Mouse (Mus musculus) brain, embryonic 18.5 days (tissue): ENCODE results near the gene Krt19.

Experiments used
- DNase-seq: peaks from one replicate; pipeline ENCODE4 v3.0.0-alpha.2; 2012; ENCODE audit warnings: low read depth, low spot score

Gene Krt19

GRCm38 (mm10) chr11:100137693-100138092 is 10.8 kb downstream of the Krt19 start:
- no peak for DNase-seq

DNA sequence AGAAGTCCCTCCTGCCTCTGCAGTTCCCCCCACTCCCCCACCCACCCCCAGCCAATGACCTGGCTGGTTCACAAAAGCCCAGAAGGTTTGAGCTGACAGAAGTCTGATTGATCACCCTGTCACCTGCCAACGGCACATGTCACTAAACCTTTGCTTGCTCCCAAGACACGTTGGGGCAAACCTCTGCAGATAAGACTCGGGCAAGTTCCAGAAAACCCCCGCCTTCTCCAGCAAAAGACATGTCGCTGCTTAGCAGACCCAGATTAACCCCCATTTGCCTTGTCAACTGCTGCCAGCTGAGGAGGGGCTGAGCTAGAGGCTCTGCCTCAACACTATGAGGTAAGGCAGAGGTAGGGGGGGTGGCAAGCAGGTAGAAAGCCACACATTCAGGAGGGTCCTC is 11.9 kb downstream of the Krt19 start:
- DNase-seq, result no peak

DNA sequence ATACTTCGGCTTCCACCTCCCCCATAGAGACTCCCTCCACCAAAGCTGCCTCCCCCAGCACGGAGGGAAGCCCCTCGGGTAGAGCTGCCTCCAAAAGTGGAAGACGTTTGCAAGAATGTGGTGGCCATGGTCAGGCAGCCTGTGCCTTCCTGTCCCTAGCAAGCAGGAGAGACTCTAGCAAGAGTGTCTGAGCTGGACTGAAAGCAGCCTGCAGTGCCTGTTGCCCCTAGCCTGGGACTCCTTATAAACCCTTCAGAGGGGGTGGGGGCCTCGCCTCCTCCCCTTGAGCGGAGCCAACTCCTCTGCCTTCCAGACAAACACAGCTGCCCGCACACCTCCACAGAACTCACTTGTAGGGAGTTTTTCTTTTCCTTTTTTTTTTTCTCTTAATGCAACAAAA is 12.7 kb downstream of the Krt19 start, which contains the start of gene Krt15:
Krt15 (minus strand) TSS at position 198 of the 400 bp plus-strand sequence.
- no peak for DNase-seq

DNA sequence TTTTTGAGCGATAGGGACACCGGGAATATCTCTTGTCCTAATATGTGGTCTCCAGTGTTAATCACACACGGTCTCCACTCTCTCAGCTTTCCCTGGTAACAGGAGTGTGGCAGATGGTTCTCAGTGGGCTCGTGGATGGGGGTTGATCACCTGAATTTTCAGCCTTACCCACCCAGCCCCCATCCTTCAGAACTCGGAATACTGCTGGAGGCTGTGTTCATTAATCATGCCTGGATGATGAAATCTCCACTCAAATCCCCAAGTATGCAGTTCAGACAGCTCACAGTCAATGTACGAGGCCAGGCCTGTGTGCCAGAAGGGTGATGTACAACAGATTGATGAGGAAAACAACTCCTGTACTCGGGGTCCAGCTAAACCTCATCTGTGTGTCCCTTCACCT is 23.6 kb downstream of the Krt19 start:
- DNase-seq, result no peak

DNA sequence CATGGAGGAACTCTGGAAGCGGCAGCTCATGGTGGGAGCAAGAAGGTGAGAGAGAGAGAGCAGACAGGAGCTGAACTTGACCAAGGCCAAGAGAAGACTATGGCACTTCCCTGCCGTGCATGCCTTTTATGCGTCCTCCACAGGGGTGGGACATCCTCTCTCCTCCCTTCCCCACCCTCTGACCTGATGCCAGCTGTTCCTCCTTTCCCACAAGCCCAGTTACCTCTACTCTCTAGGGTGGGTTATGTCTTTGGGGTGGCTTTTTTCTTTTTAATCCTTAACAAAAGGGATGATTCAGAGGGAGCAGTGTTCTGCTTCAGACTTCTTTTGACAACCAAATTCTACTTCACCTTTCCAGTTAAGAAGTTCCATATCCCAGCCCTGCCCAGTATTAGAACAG is 27.0 kb downstream of the Krt19 start, which contains the start of gene Krt13:
Krt13 (minus strand) TSS at position 101 of the 400 bp plus-strand sequence.
- no peak for DNase-seq

DNA sequence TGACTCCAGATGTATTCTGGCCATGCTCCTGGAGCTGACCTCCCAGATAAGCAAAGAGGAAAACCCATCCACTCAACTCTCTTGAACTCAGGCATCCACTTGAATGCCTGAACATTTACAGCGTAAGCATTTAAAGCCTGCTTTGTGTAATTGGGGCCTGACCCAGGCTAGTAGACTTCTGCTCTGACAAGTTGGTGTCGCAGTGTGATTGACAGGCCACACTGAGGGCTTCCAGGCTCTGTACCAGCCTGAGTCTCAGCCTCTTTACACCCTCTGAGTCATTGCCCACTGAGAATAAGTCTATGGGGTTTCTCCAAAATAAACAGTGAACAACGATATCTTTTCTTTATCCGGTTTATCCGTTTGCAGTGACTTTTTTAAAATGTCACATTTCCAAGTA is 28.1 kb downstream of the Krt19 start:
- no peak for DNase-seq

GRCm38 (mm10) chr11:100113742-100114029 is 34.8 kb downstream of the Krt19 start:
- no peak for DNase-seq

DNA sequence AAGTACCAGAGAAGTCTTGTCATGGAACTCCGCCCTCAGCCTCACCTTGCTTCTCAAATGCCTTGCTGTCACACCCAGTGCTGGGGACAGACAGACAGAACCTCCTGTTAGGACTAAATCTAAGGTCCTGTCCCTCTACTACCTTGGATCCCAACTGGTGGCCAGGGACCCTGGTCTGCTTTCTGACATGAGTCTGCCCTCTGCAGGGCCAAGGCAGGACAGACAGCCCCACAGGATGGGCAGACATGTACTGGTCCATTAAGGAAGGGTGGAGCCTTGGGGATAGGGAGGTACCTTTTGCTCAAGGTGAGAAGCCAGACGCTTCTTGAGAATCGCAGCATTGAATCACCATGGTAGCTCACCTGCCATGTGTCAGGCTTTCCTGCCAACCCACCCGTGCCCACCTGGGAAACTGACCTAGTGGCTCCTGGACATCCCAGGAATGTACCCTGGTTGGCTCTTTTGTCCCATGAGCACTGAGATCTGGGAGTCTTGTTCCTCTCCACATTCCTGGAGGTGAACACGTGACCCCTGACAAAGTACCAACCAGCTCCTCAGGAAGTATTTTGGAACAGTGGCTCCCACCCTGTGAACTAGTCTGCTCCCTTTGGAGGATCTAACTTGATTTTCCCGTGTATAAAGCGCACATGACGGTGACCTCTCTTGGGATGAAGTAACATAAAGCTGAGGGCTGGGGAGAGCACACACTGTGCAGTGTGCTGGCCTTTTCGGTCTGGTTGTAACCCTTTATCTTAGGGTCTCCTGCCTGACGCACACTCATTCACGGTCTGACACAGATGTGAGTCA is 35.3 kb downstream of the Krt19 start:
- no peak for DNase-seq

GRCm38 (mm10) chr11:100105576-100106122 is 42.8 kb downstream of the Krt19 start, which contains the start of gene Krt36:
Krt36 (minus strand) TSS chr11:100105626.
- DNase-seq, result no peak

DNA sequence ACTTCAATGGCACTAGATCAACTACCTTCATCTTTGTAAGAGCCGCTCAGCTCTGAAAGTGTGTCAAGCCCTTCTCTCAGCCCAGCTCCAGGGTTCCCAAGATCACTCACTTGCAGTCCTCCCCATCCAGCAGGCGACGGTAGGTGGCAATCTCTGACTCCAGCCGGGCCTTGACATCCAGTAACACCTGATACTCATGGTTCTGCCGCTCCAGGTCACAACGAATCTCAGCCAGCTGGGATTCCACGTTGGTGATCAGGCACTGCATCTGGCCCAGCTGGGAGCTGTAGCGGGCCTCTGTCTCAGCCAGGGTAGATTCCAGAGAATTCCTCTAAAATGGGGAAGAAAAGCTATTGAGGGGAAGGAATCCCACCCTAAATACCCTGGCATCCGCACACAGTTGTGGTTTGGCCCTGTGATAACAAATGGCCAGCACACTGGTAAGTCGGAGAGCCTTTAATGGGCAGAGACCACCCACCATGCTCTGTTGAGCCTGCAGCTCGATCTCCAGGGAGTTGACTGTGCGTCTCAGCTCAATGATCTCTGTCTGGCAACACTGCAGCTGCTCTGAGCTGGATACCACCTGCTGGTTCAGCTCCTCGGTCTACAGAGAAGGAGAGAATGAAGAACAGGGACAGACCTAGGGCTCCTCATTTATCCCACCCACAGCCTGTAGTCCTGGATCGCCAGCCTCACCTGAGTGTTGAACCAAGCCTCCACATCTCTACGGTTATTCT is 45.6 kb downstream of the Krt19 start:
- no peak for DNase-seq

GRCm38 (mm10) chr11:100100391-100100790 is 48.1 kb downstream of the Krt19 start:
- no peak for DNase-seq

DNA sequence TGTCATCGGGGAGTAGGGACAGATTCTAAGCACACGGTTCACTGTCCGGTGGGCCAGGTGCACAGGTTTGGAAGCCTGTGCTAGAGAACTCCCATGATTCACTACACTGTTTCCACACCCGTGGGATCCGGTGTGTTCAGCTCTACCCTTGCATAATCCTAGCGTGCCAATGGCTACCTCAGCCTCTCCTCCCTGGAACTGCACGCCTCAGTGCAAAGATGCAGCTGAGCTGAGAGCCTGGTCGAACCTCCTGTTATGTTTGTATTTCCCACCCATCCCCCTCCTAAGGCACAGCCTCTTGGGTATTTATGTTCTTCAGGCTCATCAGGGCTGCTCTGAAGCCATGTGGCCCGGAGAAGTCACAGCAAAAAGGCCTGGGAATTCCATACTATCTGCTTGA is 50.6 kb downstream of the Krt19 start:
- no peak for DNase-seq

GRCm38 (mm10) chr11:100096141-100096540 is 52.3 kb downstream of the Krt19 start, which contains the start of gene Krt35:
Krt35 (minus strand) TSS chr11:100096241.
- no peak for DNase-seq
